Mouse (Mus musculus) forebrain, embryonic 13.5 days (tissue): Measurements from ENCODE around the gene Abca16. TPM values are rescaled to one million over a fixed set of nuclear protein-coding genes. Genes with fewer than 3 reads are reported as not detected.

Experiments
- ATAC-seq: fragments of 200-750 bp; cut with Nextera tagmentation; 2 replicates; pipeline ENCODE4 v1.8.0; 2017
- H3K27ac ChIP-seq: fragments of 300-500 bp; sonication (generic); 2 replicates; pipeline ENCODE4 v1.5.1; 2015; ENCODE audit warnings: inconsistent platforms, mild to moderate bottlenecking, moderate library complexity
- H3K27me3 ChIP-seq: fragments of 300-500 bp; sonication (generic); 2 replicates; pipeline ENCODE4 v1.6.1; 2015; ENCODE audit warnings: mild to moderate bottlenecking, inconsistent platforms
- H3K36me3 ChIP-seq: fragments of 300-500 bp; sonication (generic); 2 replicates; pipeline ENCODE4 v1.6.1; 2015; ENCODE audit warnings: mild to moderate bottlenecking, inconsistent platforms; ENCODE audit not compliant: poor library complexity, severe bottlenecking
- H3K4me1 ChIP-seq: fragments of 300-500 bp; sonication (generic); 2 replicates; pipeline ENCODE4 v1.6.1; 2015; ENCODE audit warnings: inconsistent platforms
- H3K4me2 ChIP-seq: fragments of 300-500 bp; sonication (generic); 2 replicates; pipeline ENCODE4 v1.6.1; 2015; ENCODE audit warnings: inconsistent platforms, mild to moderate bottlenecking, moderate library complexity
- H3K4me3 ChIP-seq: fragments of 300-500 bp; sonication (generic); 2 replicates; pipeline ENCODE4 v1.5.1; 2015; ENCODE audit warnings: mild to moderate bottlenecking, inconsistent platforms
- H3K9ac ChIP-seq: fragments of 300-500 bp; sonication (generic); 2 replicates; pipeline ENCODE4 v1.6.1; 2015; ENCODE audit warnings: mild to moderate bottlenecking, inconsistent platforms
- H3K9me3 ChIP-seq: fragments of 300-500 bp; sonication (generic); replicated peaks from 2 replicates; pipeline ENCODE4 v1.6.1; 2016; ENCODE audit warnings: inconsistent platforms
- WGBS: fragments of 180-500 bp; shearing (Covaris S2); methylation state at CpG from one replicate; pipeline ENCODE4 v1.1.7; 2015; 5-methylcytosine and 5-hydroxymethylcytosine counted together
- polyA plus RNA-seq: library from polyadenylated mRNA; unstranded; fragments of >200 nt; fragmentation: Nextera tagmentation; extraction: Ambion mirVana; gene quantifications from 2 replicates; pipeline ENCODE4 v1.2.1, GENCODE M21; 2015

Abca16 gene
- polyA plus RNA-seq: not detected in 2 replicates

DNA sequence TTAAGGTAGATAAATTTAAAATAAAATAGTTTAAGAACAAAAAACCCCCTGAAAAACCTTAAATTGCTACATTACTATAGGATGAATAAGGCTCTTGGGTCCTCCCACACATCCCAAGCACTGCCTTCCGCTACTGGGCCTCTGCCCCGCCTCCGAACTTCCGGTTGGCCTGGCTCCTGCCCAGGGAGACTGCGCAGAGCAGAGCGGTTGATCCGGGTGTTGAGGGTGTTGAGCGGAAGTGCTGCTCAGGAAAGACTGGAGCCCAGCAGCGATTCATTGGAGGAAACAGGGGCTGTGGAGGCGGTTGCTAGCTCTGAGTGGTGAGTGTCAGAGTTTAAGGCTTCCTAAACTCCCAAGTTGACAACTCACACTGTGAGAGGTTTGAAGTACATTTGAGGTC is at the start of gene Abca16:
Gene Abca16 (plus strand): TSS at position 201 of the 400 bp plus-strand sequence.
- H3K27me3 ChIP-seq: no peaks in the 10 kb centered on the region
- no peak within 1 kb of the TSS for H3K4me2 ChIP-seq
- no peaks in the 10 kb centered on the region for H3K9me3 ChIP-seq
- H3K4me3 ChIP-seq: no peak within 1 kb of the TSS
- H3K9ac ChIP-seq: no peak within 1 kb of the TSS
- no peaks in the 10 kb centered on the region for H3K4me1 ChIP-seq
- no peak for ATAC-seq
- no peaks in the 10 kb centered on the region for H3K36me3 ChIP-seq
- no peak within 1 kb of the TSS for H3K27ac ChIP-seq
- 85% methylated on average over 10 of the region's 10 CpGs for WGBS

DNA sequence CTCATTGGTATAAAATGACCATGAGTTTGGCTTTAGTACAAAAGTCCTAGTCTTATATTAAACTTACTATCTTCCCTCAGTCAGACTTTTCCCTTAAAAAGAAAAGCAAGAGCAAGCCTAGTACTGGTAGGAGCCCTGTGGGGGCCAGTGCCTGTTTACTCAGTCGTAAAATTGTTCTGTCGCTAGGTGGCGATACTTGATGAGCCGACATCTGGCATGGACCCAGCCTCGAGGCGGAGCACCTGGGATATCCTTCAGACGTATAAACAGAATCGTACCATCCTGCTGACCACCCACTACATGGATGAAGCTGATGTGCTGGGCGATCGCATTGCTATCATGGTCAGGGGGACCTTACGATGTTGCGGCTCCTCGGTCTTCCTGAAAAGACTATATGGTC is 48.3 kb upstream of the Abca16 start:
- H3K27ac ChIP-seq: no peak overlapping the region
- H3K9me3 ChIP-seq: no peaks in the 10 kb centered on the region
- no peak for ATAC-seq
- WGBS: 32% methylated on average over 13 of the region's 13 CpGs
- no peaks in the 10 kb centered on the region for H3K4me1 ChIP-seq
- no peak overlapping the region for H3K4me2 ChIP-seq
- H3K9ac ChIP-seq: no peak overlapping the region
- H3K36me3 ChIP-seq: no peaks in the 10 kb centered on the region
- no peak overlapping the region for H3K4me3 ChIP-seq
- H3K27me3 ChIP-seq: no peaks in the 10 kb centered on the region

DNA sequence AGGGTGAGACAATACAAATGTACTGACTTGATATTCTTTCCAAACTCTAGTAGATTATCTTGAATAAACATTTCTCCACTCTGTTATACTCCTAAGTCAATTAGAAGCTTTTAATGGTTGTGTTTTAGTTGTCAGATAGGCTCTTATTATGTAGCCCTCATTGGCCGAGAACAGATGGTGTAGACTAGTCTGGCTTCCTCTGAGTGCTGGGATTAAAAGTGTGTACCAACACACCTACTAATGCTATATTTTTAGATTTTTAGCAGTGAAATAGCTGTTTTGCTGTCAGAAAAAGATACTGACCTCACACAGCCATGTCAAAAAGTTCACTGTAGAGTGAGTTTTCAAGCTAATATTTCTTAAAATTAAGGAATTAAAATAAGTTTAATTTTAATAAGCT is 2.9 kb downstream of the Abca16 start:
- Histone ChIP-seq H3K9ac (no peak overlapping the region), H3K4me1 (no peaks in the 10 kb centered on the region), H3K4me3 (no peak overlapping the region), H3K4me2 (no peak overlapping the region), H3K9me3 (no peaks in the 10 kb centered on the region), H3K27me3 (no peaks in the 10 kb centered on the region), H3K27ac (no peak overlapping the region), H3K36me3 (no peaks in the 10 kb centered on the region)
- 95% methylated on average over 1 of the region's 1 CpGs for WGBS
- no peak for ATAC-seq

DNA sequence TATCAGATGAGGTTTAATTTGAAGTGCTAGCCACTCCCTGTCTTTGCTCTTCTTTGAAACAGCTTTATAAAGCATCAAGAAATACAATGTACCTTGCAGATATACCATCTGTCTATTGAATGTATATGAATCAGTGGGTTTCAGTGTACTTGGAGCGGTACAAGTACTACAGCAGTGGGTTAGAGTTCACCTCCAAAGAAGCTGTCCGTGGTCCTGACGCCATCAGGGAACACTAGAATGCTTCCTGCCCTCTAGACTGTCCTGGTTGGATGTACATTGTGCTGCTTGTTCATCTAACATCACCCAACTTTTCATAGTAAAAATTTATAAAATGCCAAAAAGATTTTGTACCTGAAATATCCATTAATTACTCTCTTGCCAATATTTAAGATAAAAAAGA is 17.2 kb downstream of the Abca16 start:
- H3K36me3 ChIP-seq: no peaks in the 10 kb centered on the region
- ATAC-seq: no peak
- 38% methylated on average over 3 of the region's 3 CpGs for WGBS
- no peaks in the 10 kb centered on the region for H3K4me1 ChIP-seq
- no peak overlapping the region for H3K9ac ChIP-seq
- no peak overlapping the region for H3K27ac ChIP-seq
- H3K27me3 ChIP-seq: no peaks in the 10 kb centered on the region
- H3K4me2 ChIP-seq: no peak overlapping the region
- no peak overlapping the region for H3K4me3 ChIP-seq
- no peaks in the 10 kb centered on the region for H3K9me3 ChIP-seq

DNA sequence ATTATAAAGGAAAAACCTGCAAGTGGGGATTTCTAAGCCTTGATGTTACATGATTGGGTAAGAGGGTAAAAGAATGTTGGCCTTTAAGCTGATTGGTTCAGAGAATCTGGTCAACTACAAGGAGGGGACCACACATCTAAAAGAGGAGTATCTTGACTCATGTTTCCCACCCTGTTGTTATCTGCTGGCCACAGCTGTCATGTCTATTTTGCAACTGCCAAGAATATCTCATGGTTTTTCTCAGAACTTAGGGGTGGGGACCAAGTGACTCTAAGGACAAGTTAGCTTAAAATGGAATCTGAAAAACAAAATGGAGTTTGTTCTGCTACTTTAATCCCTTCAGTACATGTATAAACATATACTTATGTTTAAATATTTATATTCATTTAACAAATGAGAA is 22.0 kb downstream of the Abca16 start:
- no peak for ATAC-seq
- no peak overlapping the region for H3K27ac ChIP-seq
- H3K36me3 ChIP-seq: no peaks in the 10 kb centered on the region
- no peak overlapping the region for H3K4me3 ChIP-seq
- no peak overlapping the region for H3K4me2 ChIP-seq
- no peaks in the 10 kb centered on the region for H3K4me1 ChIP-seq
- no peak overlapping the region for H3K9ac ChIP-seq
- H3K9me3 ChIP-seq: no peaks in the 10 kb centered on the region
- no peaks in the 10 kb centered on the region for H3K27me3 ChIP-seq

- WGBS: 10% methylated on average over 27 of the region's 31 CpGs
These were observed 94.6 kb downstream of the Abca16 start for GRCm38 (mm10) chr7:120503891-120504662.

GRCm38 (mm10) chr7:120504663-120504979 is 95.2 kb downstream of the Abca16 start:
- Histone ChIP-seq H3K36me3 (no peaks in the 10 kb centered on the region), H3K9me3 (no peaks in the 10 kb centered on the region; the same call in 1 of the 2 replicates), H3K27me3 (no peaks in the 10 kb centered on the region), H3K9ac (peak overlapping the region; percentile 71), H3K4me1 (0 out of 2 replicates have a peak, but pooled peaks cover 2% of the 10 kb centered on the region), H3K4me2 (peak overlapping the region; percentile 82), H3K4me3 (peak overlapping the region; percentile 47), H3K27ac (no peak overlapping the region)
- ATAC-seq: no peak
- WGBS: 30% methylated on average over 5 of the region's 5 CpGs

More at GRCm38 (mm10) chr7:120503891-120504662, 94.6 kb downstream of the Abca16 start:
- H3K9ac ChIP-seq: peak overlapping the region; percentile 71
- no peaks in the 10 kb centered on the region; the same call in 1 of the 2 replicates for H3K9me3 ChIP-seq
- H3K27me3 ChIP-seq: no peaks in the 10 kb centered on the region
- H3K4me3 ChIP-seq: peak overlapping the region; percentile 47
- H3K36me3 ChIP-seq: no peaks in the 10 kb centered on the region
- 0 out of 2 replicates have a peak, but pooled peaks cover 2% of the 10 kb centered on the region for H3K4me1 ChIP-seq
- H3K27ac ChIP-seq: no peak overlapping the region
- peak; percentile 71 for ATAC-seq
- H3K4me2 ChIP-seq: peak overlapping the region; percentile 82

DNA sequence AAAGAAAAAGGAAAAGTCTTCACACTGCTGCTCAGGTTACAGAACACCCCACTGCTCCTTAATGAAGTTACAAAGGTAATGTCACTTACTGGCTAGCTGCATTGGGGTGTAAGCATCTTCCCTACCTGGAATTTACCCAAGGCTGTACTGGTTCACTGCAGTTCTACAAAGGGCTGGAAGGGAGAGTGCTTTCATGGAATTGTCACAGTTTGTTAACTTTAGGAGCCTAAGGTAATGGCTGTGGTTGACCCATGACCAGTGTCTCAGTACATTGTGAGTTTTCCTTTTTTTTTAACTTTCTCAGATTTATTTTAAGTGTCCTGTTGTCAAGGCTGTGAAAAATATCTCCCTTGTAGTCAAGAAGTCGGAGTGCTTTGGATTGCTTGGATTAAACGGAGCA is 125.4 kb downstream of the Abca16 start:
- no peaks in the 10 kb centered on the region for H3K4me1 ChIP-seq
- 85% methylated on average over 2 of the region's 2 CpGs for WGBS
- no peak for ATAC-seq
- no peaks in the 10 kb centered on the region for H3K9me3 ChIP-seq
- no peaks in the 10 kb centered on the region for H3K27me3 ChIP-seq
- no peaks in the 10 kb centered on the region for H3K36me3 ChIP-seq
- H3K9ac ChIP-seq: no peak overlapping the region
- no peak overlapping the region for H3K27ac ChIP-seq
- H3K4me3 ChIP-seq: no peak overlapping the region
- H3K4me2 ChIP-seq: no peak overlapping the region

- WGBS: 43% methylated on average over 12 of the region's 12 CpGs
- H3K4me1 ChIP-seq: no peaks in the 10 kb centered on the region
- H3K27me3 ChIP-seq: no peaks in the 10 kb centered on the region
These were observed 143.2 kb downstream of the Abca16 start for GRCm38 (mm10) chr7:120552479-120553180.

DNA sequence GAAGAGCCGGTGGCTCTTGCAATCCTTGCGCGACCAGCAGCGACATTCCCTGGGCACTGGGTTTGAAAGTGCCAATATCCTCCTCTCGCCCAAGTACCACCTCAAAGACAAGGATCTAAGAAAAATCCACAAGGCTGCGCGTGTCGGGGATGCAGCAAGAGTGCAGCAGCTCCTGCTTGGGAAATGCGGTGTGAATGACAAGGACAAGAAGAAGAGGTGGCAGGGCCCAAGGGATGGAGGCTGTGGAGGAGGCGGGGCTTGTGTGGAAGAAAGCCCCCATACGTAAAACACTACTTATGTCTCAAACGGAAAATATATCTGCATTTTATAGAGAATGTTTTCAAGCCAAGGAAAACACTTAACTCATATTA is 143.7 kb downstream of the Abca16 start:
- H3K4me2 ChIP-seq: peak overlapping the region; percentile 54
- H3K9me3 ChIP-seq: no peaks in the 10 kb centered on the region
- no peaks in the 10 kb centered on the region for H3K36me3 ChIP-seq
- peak overlapping the region; percentile 27 for H3K4me3 ChIP-seq
- H3K9ac ChIP-seq: peak overlapping the region; percentile 34; the same call in 1 of the 2 replicates
- WGBS: 36% methylated on average over 12 of the region's 12 CpGs
- no peaks in the 10 kb centered on the region for H3K27me3 ChIP-seq
- ATAC-seq: peak; percentile 36; the same call in 1 of the 2 replicates
- no peak overlapping the region for H3K27ac ChIP-seq
- no peaks in the 10 kb centered on the region for H3K4me1 ChIP-seq

More at GRCm38 (mm10) chr7:120552479-120553180, 143.2 kb downstream of the Abca16 start:
- Histone ChIP-seq H3K9me3 (no peaks in the 10 kb centered on the region), H3K36me3 (no peaks in the 10 kb centered on the region), H3K27ac (no peak overlapping the region), H3K9ac (peak overlapping the region; percentile 34; the same call in 1 of the 2 replicates), H3K4me2 (peak overlapping the region; percentile 54), H3K4me3 (peak overlapping the region; percentile 27)
- peak; percentile 95 for ATAC-seq

GRCm38 (mm10) chr7:120567366-120567765 is 157.9 kb downstream of the Abca16 start:
- no peak overlapping the region for H3K4me3 ChIP-seq
- H3K4me2 ChIP-seq: no peak overlapping the region
- no peaks in the 10 kb centered on the region for H3K9me3 ChIP-seq
- H3K9ac ChIP-seq: no peak overlapping the region
- H3K36me3 ChIP-seq: no peaks in the 10 kb centered on the region
- H3K4me1 ChIP-seq: no peaks in the 10 kb centered on the region
- H3K27ac ChIP-seq: no peak overlapping the region
- 79% methylated on average over 8 of the region's 8 CpGs for WGBS
- H3K27me3 ChIP-seq: no peaks in the 10 kb centered on the region
- ATAC-seq: no peak

- Histone ChIP-seq H3K27ac (no peak overlapping the region), H3K4me3 (no peak overlapping the region), H3K27me3 (no peaks in the 10 kb centered on the region), H3K9me3 (no peaks in the 10 kb centered on the region), H3K36me3 (no peaks in the 10 kb centered on the region), H3K9ac (no peak overlapping the region), H3K4me2 (no peak overlapping the region), H3K4me1 (no peaks in the 10 kb centered on the region)
- WGBS: 88% methylated on average over 3 of the region's 3 CpGs
- ATAC-seq: no peak
These were observed 167.1 kb downstream of the Abca16 start for GRCm38 (mm10) chr7:120576520-120576919.
